Comparison of ENCODE assay signal across 1 mouse cellular context in the genomic region with DNA sequence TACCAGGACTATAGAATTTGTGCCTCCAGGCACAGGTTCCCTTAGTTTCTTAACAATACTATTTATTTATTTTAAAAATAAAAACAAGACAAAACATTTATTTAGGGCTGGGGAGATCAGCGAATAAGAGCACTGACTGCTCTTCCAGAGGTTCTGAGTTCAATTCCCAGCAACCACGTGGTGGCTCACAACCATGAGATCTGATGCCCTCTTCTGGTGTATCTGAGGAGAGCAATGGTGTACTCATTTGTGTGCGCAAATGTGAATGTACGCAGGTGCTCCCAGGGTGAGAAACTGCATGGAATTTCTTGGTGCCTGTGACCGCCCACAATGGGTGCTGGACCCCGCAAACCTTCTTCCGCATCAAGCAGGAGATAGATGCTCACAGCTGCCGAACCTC.
TF ChIP-seq lines count a peak whose summit lies in the region.

No protein-coding gene starts in this region.

TF ChIP-seq in MEL, 35 proteins besides CTCF, POLR2A, EP300 and RAD21 (continued from another document):
- TF ChIP-seq TBP (IDR thresholded peaks at IDR 0.05; ENCODE audit: low read depth, low read length) (no peak), MAX (IDR thresholded peaks at IDR 0.05; ENCODE audit: low read length) (peak; percentile 64; the same call in 1 of the 2 replicates), E2F4 (IDR thresholded peaks at IDR 0.05; ENCODE audit: borderline replicate concordance, low read depth, low read length) (no peak), MYC (IDR thresholded peaks at IDR 0.05; ENCODE audit: low read depth, low read length) (peak; percentile 95)
